Comparison of ENCODE assay signal across 23 mouse cellular contexts in the genomic region with DNA sequence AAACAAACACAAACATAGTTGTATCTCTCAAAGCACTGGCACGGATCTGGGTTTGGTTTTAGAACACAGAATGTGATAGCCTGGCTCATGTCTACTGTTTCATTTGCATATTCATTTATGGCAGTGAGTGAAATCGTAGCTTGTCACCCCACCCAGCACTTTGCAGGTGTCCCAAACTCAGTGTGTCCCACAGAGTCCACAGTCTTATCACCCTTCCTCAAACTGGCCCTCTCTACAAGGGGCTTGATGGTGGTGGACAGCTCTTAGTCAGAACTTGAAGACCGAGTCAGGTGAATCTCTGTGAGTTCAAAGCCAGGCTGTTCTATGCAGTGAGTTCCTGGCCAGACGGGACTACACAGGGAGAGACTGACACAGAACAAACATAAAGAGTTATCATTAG.
DNase-seq lines count a peak whose midpoint lies in the region; ATAC-seq and TF ChIP-seq lines count a peak whose summit lies in the region.
"Had no signal": no experiment of that assay in that cellular context is flagged by ENCODE, and none has a peak within 500 bp of the region (broad histone marks: within the 10 kb centered on the region; RNA-seq: fewer than 3 reads in every experiment).

No protein-coding gene starts in this region.

- ATAC-seq in midbrain, embryonic 14.5 days (ENCODE audit: low FRiP score, low TSS enrichment) = no peak
- ATAC-seq in midbrain, embryonic 11.5 days (ENCODE audit: low FRiP score) = no peak

- DNase-seq in heart, adult 11 months = peak; percentile 55
- DNase-seq in heart, adult 2 months = no peak
- no peak for DNase-seq in midbrain, embryonic 14.5 days
- DNase-seq in midbrain, embryonic 11.5 days (ENCODE audit: low spot score, missing footprints) = no peak
- no peak for DNase-seq in testis, postnatal 14 days (ENCODE audit: low spot score)
- no peak for DNase-seq in forebrain, embryonic 10.5 days (ENCODE audit: extremely low spot score, low spot score)
- DNase-seq: adrenal gland, adult 2 months; adrenal gland, postnatal 14 days; cerebellum, adult 11 months; cerebellum, adult 2 months; cerebellum, adult 9-11 months; gastrocnemius, adult 2 months; gastrocnemius, postnatal 14 days; heart, adult 18-20 months; heart, postnatal 14 days; heart, postnatal 4 days had no signal

- 73% methylated on average over 4 of the region's 4 CpGs for WGBS in heart, adult 2 months
- WGBS in midbrain, embryonic 14.5 days = 76% methylated on average over 4 of the region's 4 CpGs
- 82% methylated on average over 4 of the region's 4 CpGs for WGBS in midbrain, embryonic 11.5 days
- WGBS in forebrain, embryonic 10.5 days = 89% methylated on average over 4 of the region's 4 CpGs

- H3K9me3 ChIP-seq in midbrain, embryonic 14.5 days (ENCODE audit: control insufficient read depth, low read length) = no peaks in the 10 kb centered on the region
- no peaks in the 10 kb centered on the region for H3K9me3 ChIP-seq in midbrain, embryonic 11.5 days (ENCODE audit: control insufficient read depth, low read length)
- H3K9me3 ChIP-seq in forebrain, embryonic 10.5 days = no peaks in the 10 kb centered on the region
- H3K9me3 ChIP-seq: embryonic facial prominence, embryonic 13.5 days; heart, embryonic 10.5 days; heart, embryonic 13.5 days had no signal

- H3K4me1 ChIP-seq in heart, adult 2 months (ENCODE audit: control insufficient read depth, insufficient read depth, low read length) = peaks cover 1% of the 10 kb centered on the region; the same call in 1 of the 2 replicates
- H3K4me1 ChIP-seq in midbrain, embryonic 14.5 days (ENCODE audit: control insufficient read depth, insufficient read depth, low read length) = peaks cover 19% of the 10 kb centered on the region
- peaks cover 6% of the 10 kb centered on the region for H3K4me1 ChIP-seq in midbrain, embryonic 11.5 days (ENCODE audit: control insufficient read depth, insufficient read depth, low read length)
- H3K4me1 ChIP-seq in testis, adult 2 months (ENCODE audit: control insufficient read depth, insufficient read depth, low read length) = no peaks in the 10 kb centered on the region; the same call in 1 of the 2 replicates
- peaks cover 13% of the 10 kb centered on the region for H3K4me1 ChIP-seq in forebrain, embryonic 10.5 days

- no peak for TF ChIP-seq POLR2A in heart, adult 2 months (IDR thresholded peaks at IDR 0.05; ENCODE audit: insufficient read depth, low read depth, low read length)
- no peak for TF ChIP-seq POLR2A in testis, adult 2 months (IDR thresholded peaks at IDR 0.05; ENCODE audit: control insufficient read depth, low read depth, low read length)

- H3K9ac ChIP-seq in heart, adult 2 months (ENCODE audit: low read depth, low read length) = no peak overlapping the region
- H3K9ac ChIP-seq in midbrain, embryonic 14.5 days (replicated peaks; ENCODE audit: low read length) = no peak overlapping the region
- no peak overlapping the region for H3K9ac ChIP-seq in midbrain, embryonic 11.5 days (ENCODE audit: low read length)
- H3K9ac ChIP-seq: embryonic facial prominence, embryonic 13.5 days; forebrain, postnatal 0 days; heart, embryonic 13.5 days; hindbrain, embryonic 14.5 days had no signal

- no peaks in the 10 kb centered on the region for H3K36me3 ChIP-seq in heart, adult 2 months (ENCODE audit: control insufficient read depth, insufficient read depth, low read length)
- no peaks in the 10 kb centered on the region for H3K36me3 ChIP-seq in midbrain, embryonic 14.5 days (ENCODE audit: control insufficient read depth, insufficient read depth, low read length)
- H3K36me3 ChIP-seq in midbrain, embryonic 11.5 days (ENCODE audit: control insufficient read depth, insufficient read depth, low read length) = no peaks in the 10 kb centered on the region
- no peaks in the 10 kb centered on the region for H3K36me3 ChIP-seq in testis, adult 2 months (ENCODE audit: control insufficient read depth, insufficient read depth, low read length)
- H3K36me3 ChIP-seq in forebrain, embryonic 10.5 days (replicated peaks) = no peaks in the 10 kb centered on the region
- H3K36me3 ChIP-seq: embryonic facial prominence, embryonic 13.5 days; heart, embryonic 10.5 days; heart, embryonic 13.5 days had no signal

- no peak overlapping the region for H3K4me3 ChIP-seq in heart, adult 2 months
- no peak overlapping the region for H3K4me3 ChIP-seq in midbrain, embryonic 14.5 days (replicated peaks; ENCODE audit: low read depth, low read length)
- no peak overlapping the region for H3K4me3 ChIP-seq in midbrain, embryonic 11.5 days (ENCODE audit: low read depth, low read length)
- no peak overlapping the region for H3K4me3 ChIP-seq in testis, adult 2 months (ENCODE audit: control insufficient read depth, low read depth, low read length)
- no peak overlapping the region for H3K4me3 ChIP-seq in forebrain, embryonic 10.5 days
- H3K4me3 ChIP-seq: embryonic facial prominence, embryonic 13.5 days; gastrocnemius, adult 2 months; heart, embryonic 10.5 days; heart, embryonic 13.5 days had no signal

- TF ChIP-seq CTCF in heart, adult 2 months (IDR thresholded peaks at IDR 0.05) = no peak
- TF ChIP-seq CTCF in testis, adult 2 months (IDR thresholded peaks at IDR 0.05; ENCODE audit: control insufficient read depth, insufficient read depth, insufficient replicate concordance, low read depth, low read length) = no peak

- no peak overlapping the region for H3K27ac ChIP-seq in heart, adult 2 months
- peak overlapping the region; percentile 45; the same call in 1 of the 2 replicates for H3K27ac ChIP-seq in midbrain, embryonic 14.5 days (replicated peaks; ENCODE audit: low read depth, low read length)
- no peak overlapping the region for H3K27ac ChIP-seq in midbrain, embryonic 11.5 days (ENCODE audit: low read depth, low read length)
- H3K27ac ChIP-seq in testis, adult 2 months (ENCODE audit: control insufficient read depth, insufficient read depth, low read depth, low read length) = peak overlapping the region; percentile 52; the same call in 1 of the 2 replicates
- no peak overlapping the region for H3K27ac ChIP-seq in forebrain, embryonic 10.5 days
- H3K27ac ChIP-seq: gastrocnemius, adult 2 months; heart, embryonic 10.5 days; heart, embryonic 13.5 days; hindbrain, postnatal 0 days had no signal

- TF ChIP-seq EP300 in heart, adult 2 months (IDR thresholded peaks at IDR 0.05; ENCODE audit: insufficient read depth, low read depth, low read length) = no peak

- H3K27me3 ChIP-seq in heart, adult 2 months (ENCODE audit: control insufficient read depth, insufficient read depth, low read length) = no peaks in the 10 kb centered on the region
- no peaks in the 10 kb centered on the region for H3K27me3 ChIP-seq in midbrain, embryonic 14.5 days (ENCODE audit: control insufficient read depth, insufficient read depth, low read length)
- H3K27me3 ChIP-seq in midbrain, embryonic 11.5 days (ENCODE audit: control insufficient read depth, insufficient read depth, low read length) = no peaks in the 10 kb centered on the region
- no peaks in the 10 kb centered on the region for H3K27me3 ChIP-seq in testis, adult 2 months (ENCODE audit: control insufficient read depth, insufficient read depth, low read length)
- H3K27me3 ChIP-seq in forebrain, embryonic 10.5 days (ENCODE audit: poor library complexity, severe bottlenecking) = no peaks in the 10 kb centered on the region
- H3K27me3 ChIP-seq: heart, embryonic 13.5 days had no signal

- intact Hi-C loops in heart, adult 2 months (cut with DNase I) = no loop called here

- no peak overlapping the region for H3K4me2 ChIP-seq in midbrain, embryonic 14.5 days (ENCODE audit: low read length)
- no peak overlapping the region for H3K4me2 ChIP-seq in midbrain, embryonic 11.5 days
- H3K4me2 ChIP-seq: heart, embryonic 13.5 days; hindbrain, embryonic 14.5 days had no signal

- H3K79me2 ChIP-seq in heart, adult 2 months (replicated peaks; ENCODE audit: control insufficient read depth, insufficient read depth, low read length) = no peaks in the 10 kb centered on the region

Comparison
In these comparisons a context has a peak if more than half of its experiments do, and no peak if none do; other contexts are left out.
1. H3K27ac ChIP-seq: peak in midbrain, embryonic 14.5 days (single experiment) and testis, adult 2 months (single experiment); none in heart, adult 2 months (single experiment), midbrain, embryonic 11.5 days (single experiment) and forebrain, embryonic 10.5 days (single experiment).